Mouse (Mus musculus): Measurements from ENCODE around the gene Rhpn2. TPM values are rescaled to one million over a fixed set of nuclear protein-coding genes. Genes with fewer than 3 reads are reported as not detected.
"Not testable (repeated sequence)": the region's sequence is repeated elsewhere in the genome, so short reads cannot be mapped to it uniquely, and the experiment has no call there.

Gene Rhpn2
- polyA plus RNA-seq, 1 experiment from 2014 or later = 3.3 TPM

DNA sequence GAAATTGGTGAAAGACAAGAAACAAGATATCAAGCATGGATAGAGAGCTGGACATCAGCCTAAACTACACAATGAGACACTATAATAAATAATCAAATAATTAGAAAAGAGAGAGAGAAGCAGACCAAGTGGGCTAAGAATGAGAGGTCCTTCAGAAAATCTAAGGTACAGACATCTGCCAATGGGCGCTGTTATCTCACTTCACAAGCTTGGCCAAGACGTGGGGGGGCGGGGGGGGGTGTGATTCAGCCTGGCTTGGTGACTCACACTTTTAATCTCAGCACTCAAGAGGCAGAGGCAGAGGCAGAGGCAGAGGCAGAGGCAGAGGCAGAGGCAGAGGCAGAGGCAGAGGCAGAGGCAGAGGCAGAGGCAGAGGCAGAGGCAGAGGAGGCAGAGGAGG lies 14.7 kb upstream of the Rhpn2 start:
- ATAC-seq; H3K9me3 ChIP-seq (ENCODE audit: control insufficient read depth, low read length); H3K27ac ChIP-seq (ENCODE audit: low read depth, low read length); H3K27me3 ChIP-seq (replicated peaks; ENCODE audit: control insufficient read depth, insufficient read depth, low read length); H3K4me2 ChIP-seq (ENCODE audit: low read length); H3K36me3 ChIP-seq (ENCODE audit: control insufficient read depth, insufficient read depth, low read length); H3K9ac ChIP-seq (ENCODE audit: low read depth, low read length); H3K4me3 ChIP-seq (ENCODE audit: low read length): not testable (repeated sequence)
- 81% methylated on average over 3 of the region's 3 CpGs for WGBS
- H3K4me1 ChIP-seq (ENCODE audit: control insufficient read depth, insufficient read depth, low read depth, low read length) = peaks cover 14% of the 10 kb centered on the region

DNA sequence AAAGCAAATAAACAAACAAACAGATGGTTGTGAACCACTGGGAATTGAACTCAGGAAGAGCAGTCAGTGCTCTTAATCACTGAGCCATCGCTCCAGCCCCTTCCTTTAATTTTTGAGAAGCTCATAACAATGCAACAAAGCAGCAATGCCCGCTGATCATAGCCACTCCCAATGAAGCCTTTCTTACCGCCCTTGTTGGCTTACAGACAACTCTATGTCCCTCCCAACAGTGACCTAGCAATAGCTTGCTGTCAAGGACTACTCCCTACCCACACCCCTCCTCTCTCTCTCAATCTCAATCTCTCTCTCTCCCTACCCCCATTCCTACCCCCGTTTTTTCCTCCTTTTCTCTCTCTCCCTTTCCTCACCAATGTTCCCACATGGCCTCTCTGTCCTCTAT lies 14.2 kb upstream of the Rhpn2 start:
- no peaks in the 10 kb centered on the region for H3K36me3 ChIP-seq (ENCODE audit: control insufficient read depth, insufficient read depth, low read length)
- H3K4me1 ChIP-seq (ENCODE audit: control insufficient read depth, insufficient read depth, low read depth, low read length) = peaks cover 14% of the 10 kb centered on the region
- no peak for ATAC-seq
- no peak overlapping the region for H3K9ac ChIP-seq (ENCODE audit: low read depth, low read length)
- 75% methylated on average over 4 of the region's 4 CpGs for WGBS
- H3K4me3 ChIP-seq (ENCODE audit: low read length) = no peak overlapping the region
- no peaks in the 10 kb centered on the region for H3K9me3 ChIP-seq (ENCODE audit: control insufficient read depth, low read length)
- no peaks in the 10 kb centered on the region for H3K27me3 ChIP-seq (replicated peaks; ENCODE audit: control insufficient read depth, insufficient read depth, low read length)
- H3K27ac ChIP-seq (ENCODE audit: low read depth, low read length) = no peak overlapping the region
- H3K4me2 ChIP-seq (ENCODE audit: low read length) = no peak overlapping the region

DNA sequence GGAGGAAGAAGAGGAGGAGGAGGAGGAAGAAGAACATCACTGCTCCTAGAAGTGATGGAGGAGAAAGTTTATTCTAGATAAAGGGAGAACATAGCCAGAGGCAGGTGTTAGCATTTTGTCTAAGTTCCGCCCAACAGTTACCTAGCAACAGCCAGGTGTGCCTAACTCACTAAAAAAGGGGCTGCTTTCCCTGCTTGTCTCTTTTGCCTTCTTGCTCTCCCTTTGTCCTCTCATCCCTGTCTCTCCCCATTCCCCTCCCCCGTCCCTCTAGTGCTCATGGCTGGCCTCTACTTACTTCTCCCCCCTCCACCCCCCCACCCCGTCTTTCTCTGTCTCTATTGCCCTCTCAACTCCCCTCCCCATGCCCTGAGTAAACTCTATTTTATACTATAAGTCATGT lies 11.8 kb upstream of the Rhpn2 start:
- H3K9me3 ChIP-seq (ENCODE audit: control insufficient read depth, low read length) = no peaks in the 10 kb centered on the region
- no peak for ATAC-seq
- no peaks in the 10 kb centered on the region for H3K36me3 ChIP-seq (ENCODE audit: control insufficient read depth, insufficient read depth, low read length)
- H3K27me3 ChIP-seq (replicated peaks; ENCODE audit: control insufficient read depth, insufficient read depth, low read length) = no peaks in the 10 kb centered on the region
- H3K4me1 ChIP-seq (ENCODE audit: control insufficient read depth, insufficient read depth, low read depth, low read length) = peaks cover 11% of the 10 kb centered on the region
- H3K27ac ChIP-seq (ENCODE audit: low read depth, low read length) = no peak overlapping the region
- H3K9ac ChIP-seq (ENCODE audit: low read depth, low read length) = no peak overlapping the region
- WGBS = 46% methylated on average over 3 of the region's 3 CpGs
- H3K4me2 ChIP-seq (ENCODE audit: low read length) = no peak overlapping the region
- no peak overlapping the region for H3K4me3 ChIP-seq (ENCODE audit: low read length)

DNA sequence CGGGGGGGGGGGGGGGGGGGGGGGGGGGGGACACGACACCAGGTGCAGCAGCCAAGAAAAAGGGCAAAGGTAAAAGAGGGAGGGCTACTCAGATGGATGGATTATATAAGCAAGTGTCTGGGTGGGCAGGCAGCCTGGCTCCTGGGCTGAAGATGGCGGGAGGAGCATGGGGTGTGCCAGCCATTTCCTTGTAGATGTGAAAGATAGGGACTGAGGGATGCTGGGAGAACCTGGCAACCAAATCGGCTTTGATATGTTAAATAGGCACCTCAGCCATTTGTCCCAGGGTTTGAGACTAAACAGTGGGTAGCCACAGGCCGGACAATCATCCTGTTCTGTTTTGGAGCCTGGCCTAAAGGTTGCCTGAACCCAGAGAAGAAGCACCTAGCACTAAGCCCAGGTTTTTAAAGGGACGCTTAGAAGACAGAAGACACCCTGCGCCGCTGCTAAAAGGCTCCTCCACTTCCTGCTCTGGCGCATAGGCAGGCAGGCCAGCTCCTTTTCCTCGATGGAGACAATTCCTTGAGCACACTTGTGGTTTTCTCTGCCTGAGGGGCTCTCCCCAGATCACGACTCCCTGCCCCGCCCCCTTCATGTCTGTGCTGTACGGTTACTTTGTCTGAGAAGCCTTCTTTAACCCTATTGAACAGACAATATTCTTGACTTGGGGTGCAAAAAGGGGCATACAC lies 11.1 kb upstream of the Rhpn2 start:
- H3K36me3 ChIP-seq (ENCODE audit: control insufficient read depth, insufficient read depth, low read length) = no peaks in the 10 kb centered on the region
- H3K4me2 ChIP-seq (ENCODE audit: low read length) = peak overlapping the region; percentile 35
- WGBS = 6% methylated on average over 11 of the region's 13 CpGs
- peaks cover 5% of the 10 kb centered on the region; the same call in 1 of the 2 replicates for H3K4me1 ChIP-seq (ENCODE audit: control insufficient read depth, insufficient read depth, low read depth, low read length)
- no peak overlapping the region; the same call in 1 of the 2 replicates for H3K9ac ChIP-seq (ENCODE audit: low read depth, low read length)
- H3K27me3 ChIP-seq (replicated peaks; ENCODE audit: control insufficient read depth, insufficient read depth, low read length) = no peaks in the 10 kb centered on the region
- no peak overlapping the region for H3K27ac ChIP-seq (ENCODE audit: low read depth, low read length)
- no peaks in the 10 kb centered on the region for H3K9me3 ChIP-seq (ENCODE audit: control insufficient read depth, low read length)
- no peak for ATAC-seq
- no peak overlapping the region for H3K4me3 ChIP-seq (ENCODE audit: low read length)

DNA sequence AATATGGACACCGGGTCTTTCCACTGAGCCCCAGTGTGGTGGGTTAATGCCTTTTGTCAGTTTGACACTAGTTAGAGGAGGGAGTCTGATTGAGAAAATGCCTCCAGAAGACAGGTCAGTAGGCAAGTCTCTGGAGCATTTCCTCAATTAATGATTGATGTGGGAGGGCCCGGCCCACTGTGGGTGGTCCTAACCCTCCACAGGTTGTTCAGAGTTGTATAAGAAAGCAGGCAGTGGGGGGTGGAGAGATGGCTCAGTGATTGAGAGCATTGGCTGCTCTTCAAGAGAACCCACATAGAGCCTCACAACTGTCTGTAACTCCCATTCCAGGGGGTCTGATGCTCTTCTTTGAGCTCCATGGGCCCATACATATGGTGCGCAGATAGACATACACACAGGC lies 2.4 kb upstream of the Rhpn2 start:
- H3K9ac ChIP-seq (ENCODE audit: low read depth, low read length) = no peak overlapping the region
- peaks cover 3% of the 10 kb centered on the region for H3K27me3 ChIP-seq (replicated peaks; ENCODE audit: control insufficient read depth, insufficient read depth, low read length)
- H3K4me3 ChIP-seq (ENCODE audit: low read length) = no peak overlapping the region
- WGBS = 45% methylated on average over 3 of the region's 3 CpGs
- ATAC-seq = no peak
- no peak overlapping the region for H3K27ac ChIP-seq (ENCODE audit: low read depth, low read length)
- no peaks in the 10 kb centered on the region for H3K36me3 ChIP-seq (ENCODE audit: control insufficient read depth, insufficient read depth, low read length)
- H3K4me1 ChIP-seq (ENCODE audit: control insufficient read depth, insufficient read depth, low read depth, low read length) = peaks cover 18% of the 10 kb centered on the region
- no peaks in the 10 kb centered on the region for H3K9me3 ChIP-seq (ENCODE audit: control insufficient read depth, low read length)
- H3K4me2 ChIP-seq (ENCODE audit: low read length) = no peak overlapping the region

DNA sequence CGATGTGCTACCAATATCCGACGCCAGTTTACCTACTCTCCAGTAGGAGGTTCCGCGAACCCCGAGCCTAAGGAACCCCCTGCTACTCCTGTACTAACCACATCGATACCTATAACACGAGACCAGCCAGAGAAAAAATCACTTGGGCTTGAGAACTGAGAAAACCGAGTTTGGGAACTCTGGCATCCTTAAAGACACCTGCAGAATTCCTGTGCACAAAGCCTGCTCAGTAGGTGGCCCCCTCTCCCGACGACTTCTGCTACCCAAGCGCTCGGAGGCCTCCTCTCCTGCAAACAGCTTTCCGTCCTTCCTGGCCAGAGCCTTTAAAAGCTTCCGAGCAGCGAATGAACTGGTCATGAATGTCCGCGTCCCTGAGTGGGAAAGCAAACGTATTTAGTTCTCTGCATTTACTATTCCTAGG lies 729 bp upstream of the Rhpn2 start:
- Histone ChIP-seq H3K9me3 (ENCODE audit: control insufficient read depth, low read length) (no peaks in the 10 kb centered on the region), H3K36me3 (ENCODE audit: control insufficient read depth, insufficient read depth, low read length) (no peaks in the 10 kb centered on the region), H3K4me1 (ENCODE audit: control insufficient read depth, insufficient read depth, low read depth, low read length) (peaks cover 18% of the 10 kb centered on the region), H3K9ac (ENCODE audit: low read depth, low read length) (peak overlapping the region; percentile 65), H3K4me2 (ENCODE audit: low read length) (peak overlapping the region; percentile 98), H3K4me3 (ENCODE audit: low read length) (peak overlapping the region; percentile 70), H3K27me3 (replicated peaks; ENCODE audit: control insufficient read depth, insufficient read depth, low read length) (peaks cover 6% of the 10 kb centered on the region), H3K27ac (ENCODE audit: low read depth, low read length) (peak overlapping the region; percentile 42; the same call in 1 of the 2 replicates)
- peak; percentile 40 for ATAC-seq
- under 1% methylated on average over 19 of the region's 19 CpGs for WGBS

DNA sequence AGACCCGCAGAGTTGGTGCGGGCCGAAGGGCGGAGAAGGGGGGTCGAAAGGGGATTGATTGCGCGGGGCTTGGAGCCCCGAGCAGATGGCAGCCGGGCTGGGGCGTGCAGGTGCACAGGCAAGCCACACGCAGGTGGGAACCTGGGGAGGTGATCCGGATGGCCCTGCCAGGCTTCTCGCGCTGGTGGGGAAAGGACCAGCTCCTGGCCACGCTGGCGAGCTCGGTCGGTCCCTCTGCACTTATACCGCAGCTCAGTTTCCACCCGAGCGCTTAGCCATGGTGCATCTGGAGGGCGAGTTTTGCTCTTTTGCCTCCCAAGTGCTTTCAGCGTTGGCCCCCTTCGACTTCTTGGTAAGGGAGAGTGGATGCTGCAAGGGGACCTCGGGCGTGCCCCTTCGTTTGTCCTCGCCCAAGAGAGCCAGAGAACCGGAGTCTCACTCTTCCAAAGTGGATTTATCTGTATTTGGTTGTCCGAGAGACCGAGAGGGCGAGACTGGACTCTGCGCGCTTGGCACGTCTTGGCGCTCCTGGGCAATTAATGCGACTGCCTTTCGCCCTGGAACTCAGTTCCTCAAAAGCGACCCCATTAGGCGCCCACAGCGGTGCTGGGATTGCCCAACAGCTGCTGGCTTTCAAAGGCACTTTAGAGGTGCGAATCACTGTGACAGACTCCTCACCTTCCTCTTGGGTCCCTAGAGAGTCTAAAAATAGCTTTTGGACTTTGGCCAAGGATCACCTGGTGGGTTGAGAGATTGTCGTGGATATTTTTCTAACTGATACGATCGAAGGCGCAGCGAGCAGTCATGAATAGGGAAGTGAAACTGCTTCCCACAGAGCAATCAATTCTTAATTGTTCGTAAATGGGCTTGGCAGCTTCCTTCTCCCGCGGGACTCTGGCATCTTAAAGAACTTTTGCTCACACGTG lies 820 bp downstream of the Rhpn2 start:
- H3K36me3 ChIP-seq (ENCODE audit: control insufficient read depth, insufficient read depth, low read length) = no peaks in the 10 kb centered on the region
- ATAC-seq = peak; percentile 15; the same call in 1 of the 2 replicates
- under 1% methylated on average over 41 of the region's 51 CpGs for WGBS
- H3K27ac ChIP-seq (ENCODE audit: low read depth, low read length) = peak overlapping the region; percentile 42; the same call in 1 of the 2 replicates
- H3K4me3 ChIP-seq (ENCODE audit: low read length) = peak overlapping the region; percentile 70
- H3K9ac ChIP-seq (ENCODE audit: low read depth, low read length) = peak overlapping the region; percentile 69
- H3K4me1 ChIP-seq (ENCODE audit: control insufficient read depth, insufficient read depth, low read depth, low read length) = peaks cover 18% of the 10 kb centered on the region
- H3K9me3 ChIP-seq (ENCODE audit: control insufficient read depth, low read length) = no peaks in the 10 kb centered on the region
- peak overlapping the region; percentile 98 for H3K4me2 ChIP-seq (ENCODE audit: low read length)
- H3K27me3 ChIP-seq (replicated peaks; ENCODE audit: control insufficient read depth, insufficient read depth, low read length) = peaks cover 6% of the 10 kb centered on the region

DNA sequence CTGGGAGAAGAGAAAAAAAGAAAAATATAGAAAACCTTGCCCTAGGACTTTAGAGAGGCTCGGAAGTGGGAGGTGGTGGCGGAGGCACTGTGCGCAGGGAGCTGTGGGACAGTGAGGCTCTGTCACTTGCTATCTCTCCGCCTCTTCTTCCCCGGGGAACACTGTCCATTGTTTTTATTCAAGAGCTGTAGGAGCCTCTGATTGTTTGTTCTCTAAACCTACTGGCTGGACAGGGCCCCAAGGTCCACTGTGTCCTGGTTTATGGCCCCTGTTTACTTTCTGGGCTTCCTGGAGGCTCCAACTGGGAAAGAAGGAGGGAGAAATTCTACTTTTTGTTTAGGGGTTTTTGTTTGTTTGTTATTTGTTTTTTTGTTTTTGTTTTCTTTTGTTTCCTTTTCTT lies 6.2 kb downstream of the Rhpn2 start:
- ATAC-seq = no peak

DNA sequence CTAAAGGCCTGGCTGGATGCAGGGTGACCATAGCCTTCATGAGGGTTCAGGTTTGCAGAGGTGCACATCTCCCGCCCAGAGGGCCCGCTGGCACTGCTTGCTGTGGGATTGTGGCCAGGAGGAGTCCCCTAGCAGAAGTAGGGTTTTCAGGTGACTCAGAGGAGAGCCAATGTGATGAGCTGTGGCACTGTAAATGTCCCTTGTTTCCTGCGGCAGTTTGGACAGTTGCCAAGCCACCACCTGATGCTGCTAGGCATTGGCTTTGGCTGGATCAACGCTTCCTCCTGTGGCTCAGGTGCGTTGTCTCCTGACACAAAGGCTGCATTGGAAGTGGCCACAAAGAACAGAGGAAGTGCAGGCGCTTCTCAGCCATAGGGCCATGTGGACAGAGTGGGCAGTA lies 7.3 kb downstream of the Rhpn2 start:
- Histone ChIP-seq H3K36me3 (ENCODE audit: control insufficient read depth, insufficient read depth, low read length) (no peaks in the 10 kb centered on the region), H3K27me3 (replicated peaks; ENCODE audit: control insufficient read depth, insufficient read depth, low read length) (peaks cover 2% of the 10 kb centered on the region), H3K4me1 (ENCODE audit: control insufficient read depth, insufficient read depth, low read depth, low read length) (no peaks in the 10 kb centered on the region), H3K9ac (ENCODE audit: low read depth, low read length) (no peak overlapping the region), H3K9me3 (ENCODE audit: control insufficient read depth, low read length) (no peaks in the 10 kb centered on the region), H3K4me3 (ENCODE audit: low read length) (no peak overlapping the region), H3K4me2 (ENCODE audit: low read length) (no peak overlapping the region), H3K27ac (ENCODE audit: low read depth, low read length) (no peak overlapping the region)
- 79% methylated on average over 6 of the region's 6 CpGs for WGBS
- ATAC-seq = no peak

More for the DNA sequence above, 6.2 kb downstream of the Rhpn2 start:
- no peaks in the 10 kb centered on the region for H3K36me3 ChIP-seq (ENCODE audit: control insufficient read depth, insufficient read depth, low read length)
- H3K4me3 ChIP-seq (ENCODE audit: low read length) = no peak overlapping the region
- no peak overlapping the region for H3K4me2 ChIP-seq (ENCODE audit: low read length)
- H3K27me3 ChIP-seq (replicated peaks; ENCODE audit: control insufficient read depth, insufficient read depth, low read length) = peaks cover 6% of the 10 kb centered on the region
- H3K27ac ChIP-seq (ENCODE audit: low read depth, low read length) = no peak overlapping the region
- H3K9me3 ChIP-seq (ENCODE audit: control insufficient read depth, low read length) = no peaks in the 10 kb centered on the region
- 20% methylated on average over 5 of the region's 5 CpGs for WGBS
- H3K9ac ChIP-seq (ENCODE audit: low read depth, low read length) = no peak overlapping the region
- peaks cover 4% of the 10 kb centered on the region for H3K4me1 ChIP-seq (ENCODE audit: control insufficient read depth, insufficient read depth, low read depth, low read length)
